Mouse (Mus musculus) erythroblast, embryonic 14.5 days (primary cell): Measurements from ENCODE around the gene Mt3.
"Not testable (repeated sequence)": the region's sequence is repeated elsewhere in the genome, so short reads cannot be mapped to it uniquely, and the experiment has no call there.

Experiments used
- GATA1 ChIP-seq: IDR thresholded peaks from 2 replicates; pipeline ENCODE4 v1.6.1; 2012; ENCODE audit warnings: low read length, inconsistent platforms, mixed read lengths
- TAL1 ChIP-seq: IDR thresholded peaks from 3 replicates; pipeline ENCODE4 v1.6.1; 2012; ENCODE audit warnings: low read length, inconsistent platforms, mixed read lengths

DNA sequence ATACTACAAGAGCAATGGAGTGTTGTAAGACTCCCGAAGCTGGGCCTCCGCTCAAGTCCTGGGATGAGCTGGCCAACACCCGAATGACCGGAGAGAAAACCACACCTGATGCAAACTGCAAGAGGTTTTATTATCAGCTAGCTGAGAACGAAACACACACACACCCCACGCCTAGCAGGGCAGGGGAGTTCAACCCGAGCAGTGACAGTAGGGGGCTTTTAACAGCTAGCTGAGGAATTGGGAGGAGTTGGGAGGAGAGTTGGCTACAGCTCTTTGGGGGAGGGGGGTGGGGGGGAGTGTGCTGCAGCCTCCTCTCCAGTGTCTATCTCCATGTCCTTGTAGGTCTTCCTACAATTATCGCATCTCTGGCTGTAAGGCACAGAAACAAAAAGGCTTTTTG, 13.4 kb downstream of the Mt3 start:
- TF ChIP-seq TAL1, GATA1: not testable (repeated sequence)
